Mouse (Mus musculus): Measurements from ENCODE around the gene Shd. TPM values are rescaled to one million over a fixed set of nuclear protein-coding genes. Genes with fewer than 3 reads are reported as not detected.

Shd gene
- 0.74 to 2.0 TPM (median 1.6 TPM) in 4 replicates for total RNA-seq (2023; ENCODE audit: inconsistent age)

DNA sequence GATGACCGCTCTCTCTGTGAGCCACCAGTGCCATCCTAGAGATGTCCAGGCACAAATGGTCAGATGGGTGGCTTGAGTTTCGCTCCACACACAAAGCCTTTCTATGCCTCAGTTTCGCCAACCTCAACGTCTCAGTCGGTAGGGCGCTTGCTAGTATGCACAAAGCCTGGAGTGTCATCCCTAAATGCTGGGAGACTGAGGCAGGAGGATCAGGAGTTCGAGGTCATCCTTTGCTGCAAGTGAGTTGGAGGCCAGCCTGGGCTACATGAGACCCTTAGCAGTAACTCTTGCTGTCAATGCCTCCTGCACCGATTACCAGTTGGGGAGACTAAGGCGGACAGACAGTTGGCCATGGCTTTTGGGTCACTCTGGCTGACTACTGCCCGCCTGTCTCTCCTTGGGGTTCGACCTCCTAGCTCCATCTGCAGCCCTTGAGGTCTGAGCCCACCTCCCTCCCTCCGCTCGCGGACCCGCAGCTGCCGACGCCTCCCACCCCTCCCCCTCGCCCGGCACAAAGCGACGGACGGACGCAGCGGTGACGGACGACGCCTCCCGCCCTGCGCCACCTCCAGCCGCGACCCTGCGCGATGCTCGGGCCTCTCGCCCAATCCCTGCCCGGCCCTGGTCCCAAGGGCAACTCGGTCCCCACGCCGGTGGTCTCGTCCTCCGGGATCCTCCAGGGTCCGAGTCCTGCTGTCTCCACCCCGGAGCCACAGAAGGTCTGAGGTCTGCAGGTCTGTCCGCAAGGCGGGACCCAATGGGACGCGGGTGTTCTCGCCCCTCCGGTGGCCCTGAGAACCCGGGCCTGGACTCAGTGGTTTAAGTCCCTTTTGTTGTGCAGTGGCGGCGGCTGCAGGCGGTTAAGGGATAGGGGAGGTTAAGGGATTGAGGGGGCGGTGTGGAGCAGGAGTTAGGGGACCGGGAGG lies at the start of gene Shd:
Gene Shd (plus strand): TSS at position 502 of the 926 bp plus-strand sequence.

DNA sequence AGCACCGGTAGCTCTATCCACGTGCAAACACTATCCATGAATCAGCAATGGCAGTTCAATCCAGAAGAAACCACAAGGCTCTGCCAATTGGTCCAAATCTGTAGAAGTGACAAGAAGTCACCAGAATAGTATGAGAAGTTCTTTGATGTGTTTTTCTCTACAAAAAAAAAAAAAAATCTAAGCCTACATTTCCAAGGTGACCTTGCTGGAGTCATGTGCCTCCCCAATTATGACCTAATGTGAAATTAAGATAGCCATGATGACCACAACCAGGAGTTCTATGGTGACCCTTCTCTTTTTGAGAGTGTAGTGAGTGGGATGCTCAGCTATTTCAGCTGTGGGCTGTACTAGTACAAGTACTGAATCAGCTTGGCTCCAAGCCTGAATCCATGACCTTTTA lies 20.9 kb upstream of the Shd start, which contains the start of gene Zfp119b:
Gene Zfp119b (minus strand): TSS at position 101 of the 400 bp plus-strand sequence.

DNA sequence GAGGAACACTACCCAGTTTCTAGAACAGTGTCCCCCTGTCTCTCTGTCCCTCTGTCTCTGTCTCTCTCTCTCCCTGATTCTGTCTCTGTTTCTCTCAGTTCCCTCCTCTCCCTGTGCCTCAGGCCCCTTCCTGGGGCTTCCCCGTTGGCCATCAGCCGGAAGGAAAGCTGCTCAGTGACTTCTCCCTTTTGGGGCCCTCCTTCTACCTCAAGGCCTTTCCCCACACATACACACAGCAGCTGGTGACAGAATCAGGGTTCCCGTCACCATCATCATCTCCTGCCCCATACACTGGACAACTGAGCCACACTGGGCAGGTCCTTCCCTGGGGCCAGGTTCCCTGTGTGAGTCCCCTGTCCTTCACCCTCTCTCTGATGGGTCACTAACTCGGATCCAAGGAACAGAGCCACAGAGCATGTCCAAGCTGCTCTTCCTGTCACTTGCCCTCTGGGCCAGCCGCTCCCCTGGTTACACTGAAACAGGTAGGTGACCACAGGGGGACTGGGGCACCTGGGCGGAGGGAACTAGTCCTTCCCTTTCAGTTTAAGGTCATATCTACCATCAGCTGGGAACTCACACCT lies 17.7 kb upstream of the Shd start, which contains the start of gene Ebi3:
Gene Ebi3 (plus strand): TSS at position 194 of the 581 bp plus-strand sequence.

GRCm38 (mm10) chr17:55958918-55959728 lies 11.1 kb upstream of the Shd start, which contains the start of gene Yju2:
Gene Yju2 (plus strand): TSS chr17:55959099.

GRCm38 (mm10) chr17:55986030-55986961 lies 16.0 kb downstream of the Shd start, which contains the start of gene Fsd1:
Gene Fsd1 (plus strand): TSS chr17:55986509.

DNA sequence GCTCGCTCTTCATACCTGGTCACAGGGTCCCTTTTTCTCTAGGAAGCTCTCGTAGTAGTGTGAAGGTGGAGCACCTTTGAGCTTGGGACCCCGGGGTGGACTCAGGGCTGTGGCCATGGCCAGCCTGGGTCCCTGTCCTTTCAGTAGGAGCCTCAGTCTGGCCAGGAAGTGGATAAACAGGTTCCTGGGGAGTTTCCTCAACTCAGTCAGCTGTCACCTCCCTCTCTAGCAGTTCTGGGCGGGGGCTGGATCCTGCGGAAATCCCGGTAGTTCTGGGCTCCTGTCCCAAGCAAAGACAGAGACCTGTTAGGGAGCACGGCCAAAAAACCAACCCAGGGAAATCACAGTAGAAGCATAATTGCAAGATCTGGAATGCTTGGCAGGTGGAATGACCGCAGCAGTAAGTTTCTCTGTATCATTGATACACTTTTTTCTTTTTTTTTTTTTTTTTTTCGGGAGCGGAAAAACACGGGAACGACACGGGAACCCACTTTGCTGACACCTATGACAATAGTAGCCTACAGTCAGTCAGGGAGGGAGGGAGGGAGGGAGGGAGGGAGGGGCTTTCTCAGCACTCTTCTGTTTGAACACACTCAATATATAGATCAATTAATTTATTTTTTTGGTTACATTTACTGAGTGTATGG lies 35.3 kb downstream of the Shd start, which contains the start of the genes Stap2 and Mpnd:
Gene Stap2 (minus strand): TSS at position 170 of the 647 bp plus-strand sequence.
Gene Mpnd (plus strand): TSS at position 297 of the 647 bp plus-strand sequence.

Other genes with a start within 250 kb of the Shd start
- 0.93 to 2.1 TPM (median 1.7 TPM) in 4 replicates for gene Adgre4, start 220.5 kb upstream of the Shd start, total RNA-seq (2023; ENCODE audit: inconsistent age)
- gene Zfp119a, start 91.5 kb upstream of the Shd start, total RNA-seq (2023; ENCODE audit: inconsistent age): 10.3 to 12.7 TPM (median 11.5 TPM) in 4 replicates
- 18.4 to 20.2 TPM (median 19.7 TPM) in 4 replicates for gene Zfp959, start 78.4 kb upstream of the Shd start, total RNA-seq (2023; ENCODE audit: inconsistent age)
- gene Zfp119b, start 21.0 kb upstream of the Shd start, total RNA-seq (2023; ENCODE audit: inconsistent age): 4.9 to 7.1 TPM (median 6.0 TPM) in 4 replicates
- 12.9 to 16.7 TPM (median 15.2 TPM) in 4 replicates for gene Ebi3, start 17.8 kb upstream of the Shd start, total RNA-seq (2023; ENCODE audit: inconsistent age)
- gene Yju2, start 11.4 kb upstream of the Shd start, total RNA-seq (2023; ENCODE audit: inconsistent age): 39.6 to 52.9 TPM (median 46.2 TPM) in 4 replicates
- gene Fsd1, start 16.0 kb downstream of the Shd start, total RNA-seq (2023; ENCODE audit: inconsistent age): not detected in 4 replicates
- gene Stap2, start 35.1 kb downstream of the Shd start, total RNA-seq (2023; ENCODE audit: inconsistent age): 0.42 to 0.81 TPM (median 0.61 TPM) in 3 of 4 replicates, not detected in the other
- gene Mpnd, start 35.2 kb downstream of the Shd start, total RNA-seq (2023; ENCODE audit: inconsistent age): 56.8 to 63.5 TPM (median 62.7 TPM) in 4 replicates
- gene Sh3gl1, start 66.2 kb downstream of the Shd start, total RNA-seq (2023; ENCODE audit: inconsistent age): 86.0 to 87.5 TPM (median 87.0 TPM) in 4 replicates
- gene Chaf1a, start 70.0 kb downstream of the Shd start, total RNA-seq (2023; ENCODE audit: inconsistent age): 3.1 to 4.3 TPM (median 3.7 TPM) in 4 replicates
- gene Ubxn6, start 104.6 kb downstream of the Shd start, total RNA-seq (2023; ENCODE audit: inconsistent age): 69.0 to 71.9 TPM (median 71.0 TPM) in 4 replicates
- 102 to 112 TPM (median 107 TPM) in 4 replicates for gene Hdgfl2, start 109.2 kb downstream of the Shd start, total RNA-seq (2023; ENCODE audit: inconsistent age)
- gene Plin4, start 139.3 kb downstream of the Shd start, total RNA-seq (2023; ENCODE audit: inconsistent age): not detected in 4 replicates
- not detected in 4 replicates for gene Plin5, start 147.1 kb downstream of the Shd start, total RNA-seq (2023; ENCODE audit: inconsistent age)
- gene Lrg1, start 151.5 kb downstream of the Shd start, total RNA-seq (2023; ENCODE audit: inconsistent age): not detected in 4 replicates
- gene Sema6b, start 169.9 kb downstream of the Shd start, total RNA-seq (2023; ENCODE audit: inconsistent age): 0.42 to 1.1 TPM (median 0.92 TPM) in 4 replicates
- gene Tnfaip8l1, start 192.0 kb downstream of the Shd start, total RNA-seq (2023; ENCODE audit: inconsistent age): 0.19 to 0.51 TPM (median 0.41 TPM) in 4 replicates
- 50.0 to 56.0 TPM (median 53.0 TPM) in 4 replicates for gene Mydgf, start 213.5 kb downstream of the Shd start, total RNA-seq (2023; ENCODE audit: inconsistent age)
- gene Dpp9, start 248.4 kb downstream of the Shd start, total RNA-seq (2023; ENCODE audit: inconsistent age): 52.3 to 59.2 TPM (median 53.1 TPM) in 4 replicates

Measured in B cell, adult (primary cell).